Mouse (Mus musculus): ENCODE data around the gene Gfra1.

- TF ChIP-seq CTCF (conservative IDR thresholded peaks at IDR 0.05 in 1 of 2, IDR thresholded peaks at IDR 0.05 in 1 of 2; ENCODE audit: low read depth in 2 of 2, low read length in 2 of 2) (no peak), EP300 (IDR thresholded peaks at IDR 0.05; ENCODE audit: low read length) (no peak), POLR2A (IDR thresholded peaks at IDR 0.05; ENCODE audit: low read depth, low read length) (no peak), MEF2A (IDR thresholded peaks at IDR 0.05; ENCODE audit: borderline replicate concordance, low read depth, low read length) (no peak), USF1 (IDR thresholded peaks at IDR 0.05; ENCODE audit: low read depth, low read length) (no peak), TBP (conservative IDR thresholded peaks at IDR 0.05; ENCODE audit: low read depth, low read length) (no peak)
These were observed 27.2 kb downstream of the Gfra1 start for GRCm38 (mm10) chr19:58428546-58428945.
